ENCODE assay signal across 17 mouse cellular contexts in genomic region chr2:28389703-28390102, GRCm38 (mm10).
"Had no signal": no experiment of that assay in that cellular context is flagged by ENCODE, and none has a peak within 500 bp of the region (broad histone marks: within the 10 kb centered on the region; RNA-seq: fewer than 3 reads in every experiment).

No protein-coding gene starts in this region.

- ATAC-seq: hindbrain, postnatal 0 days; intestine, embryonic 16.5 days had no signal

- DNase-seq: gastrocnemius, adult 2 months; gastrocnemius, postnatal 10 days; gastrocnemius, postnatal 25 days; heart, adult 11 months; heart, adult 2 months; heart, postnatal 14 days; heart, postnatal 36 days; kidney, adult 11 months; kidney, adult 2 months; kidney, adult 9 months; kidney, postnatal 14 days; kidney, postnatal 36 days; layer of hippocampus, adult 9-11 months; layer of hippocampus, postnatal 36 days; left cerebral cortex, postnatal 4 days had no signal
